Mouse (Mus musculus) embryonic fibroblast, embryonic 13.5 days (primary cell): Measurements from ENCODE around the gene Cpne5. TPM values are rescaled to one million over a fixed set of nuclear protein-coding genes. Genes with fewer than 3 reads are reported as not detected.

Experiments
- H3K27ac ChIP-seq: 2 replicates; pipeline ENCODE4 v1.5.1; 2012; ENCODE audit warnings: low read length, control low read depth, inconsistent platforms; ENCODE audit not compliant: insufficient read depth
- H3K4me1 ChIP-seq: 2 replicates; pipeline ENCODE4 v1.6.1; 2011; ENCODE audit warnings: low read length; ENCODE audit not compliant: control insufficient read depth, insufficient read depth
- H3K4me3 ChIP-seq: 2 replicates; pipeline ENCODE4 v1.5.1; 2011; ENCODE audit warnings: mild to moderate bottlenecking, control low read depth, low read length; ENCODE audit not compliant: insufficient read depth
- CTCF ChIP-seq: IDR thresholded peaks from 2 replicates; pipeline ENCODE4 v1.5.1; 2011; ENCODE audit warnings: mild to moderate bottlenecking, control low read depth, low read length, moderate library complexity, borderline replicate concordance; ENCODE audit not compliant: insufficient read depth
- POLR2A ChIP-seq: IDR thresholded peaks from 2 replicates; pipeline ENCODE4 v1.6.1; 2011; ENCODE audit warnings: low read depth, mild to moderate bottlenecking, control low read depth, low read length, moderate library complexity
- polyA plus RNA-seq: library from polyadenylated mRNA; stranded (reverse); fragments of >200 nt; gene quantifications from 2 replicates; pipeline ENCODE4 v1.2.4, GENCODE M21; 2011; ENCODE audit warnings: low read depth; ENCODE audit not compliant: missing spikeins, insufficient read length

The Cpne5 gene
- polyA plus RNA-seq, 1 experiment: not detected

DNA sequence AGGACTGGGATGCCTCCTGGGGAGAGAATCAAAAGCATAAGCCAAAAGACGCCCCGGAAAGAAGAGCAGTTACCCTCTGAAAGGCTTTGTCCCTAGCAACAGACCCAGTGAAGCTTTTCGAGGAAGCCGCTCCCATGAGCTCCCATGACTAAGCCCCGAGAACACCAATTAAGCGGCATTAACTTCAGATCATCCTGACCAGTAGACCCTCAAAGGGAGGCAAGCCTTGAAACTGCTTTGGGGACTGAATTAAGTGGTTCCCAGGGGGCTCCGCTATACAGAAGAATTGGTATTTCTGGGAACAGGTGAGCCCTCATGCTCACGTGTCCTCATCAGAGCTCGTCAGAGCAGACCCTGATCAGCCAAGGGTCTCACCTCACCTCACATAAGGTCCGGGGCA is 23.3 kb downstream of the Cpne5 start:
- H3K4me3 ChIP-seq: no peak overlapping the region
- TF ChIP-seq POLR2A: no peak
- no peak for TF ChIP-seq CTCF
- no peaks in the 10 kb centered on the region for H3K4me1 ChIP-seq
- no peak overlapping the region for H3K27ac ChIP-seq

DNA sequence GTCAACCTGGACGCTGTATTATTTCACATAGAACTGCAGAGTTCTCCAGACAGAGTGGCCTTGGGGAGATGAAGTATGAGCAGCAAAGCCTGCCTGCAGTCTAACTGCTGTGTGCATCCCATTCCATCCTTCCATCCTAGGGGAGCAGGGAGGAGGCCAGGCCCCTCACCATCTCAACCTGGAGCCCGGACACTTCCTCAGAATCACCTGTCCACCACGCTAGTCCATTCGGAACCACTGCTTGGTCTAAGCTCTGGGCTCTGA is 23.8 kb downstream of the Cpne5 start:
- Histone ChIP-seq H3K4me3 (no peak overlapping the region), H3K4me1 (no peaks in the 10 kb centered on the region)

DNA sequence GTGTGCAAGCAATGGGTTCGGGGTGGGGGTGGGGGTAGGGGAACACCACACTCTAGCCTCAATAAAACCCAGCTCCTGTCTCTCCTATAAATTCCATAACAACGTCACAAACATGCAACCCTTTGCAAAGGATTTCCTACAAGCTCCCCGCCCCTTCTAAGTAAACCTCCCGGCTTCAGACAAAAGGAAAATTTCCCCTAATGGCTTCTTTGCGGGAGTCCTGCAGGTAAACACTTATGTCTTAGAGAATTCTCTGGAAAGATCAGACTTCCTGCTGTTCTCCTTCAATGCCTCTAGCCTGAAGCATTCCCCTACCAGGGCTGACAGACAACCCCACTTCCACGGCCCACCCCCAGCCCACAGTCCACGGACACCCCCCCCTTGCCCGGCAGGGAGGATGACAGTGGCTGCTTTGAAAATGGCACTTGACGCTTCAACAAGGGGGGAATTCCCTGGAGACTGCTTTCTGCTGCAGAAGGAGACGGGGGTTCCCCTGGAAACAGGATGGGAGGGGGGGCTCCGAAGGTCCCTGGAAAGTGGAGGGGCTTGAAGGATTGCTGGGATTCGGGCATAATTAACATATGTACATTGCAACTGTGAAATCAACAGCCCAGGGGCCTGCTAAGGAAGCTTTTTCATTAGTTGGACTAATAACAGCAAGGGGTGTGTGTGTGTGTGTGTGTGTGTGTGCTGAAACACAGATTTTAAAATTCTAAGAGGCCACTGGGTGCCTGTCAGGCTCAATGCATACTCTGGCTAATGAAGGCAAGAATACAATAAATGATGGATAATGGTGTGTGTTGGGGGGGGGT is 24.4 kb downstream of the Cpne5 start:
- Histone ChIP-seq H3K4me3 (no peak overlapping the region), H3K4me1 (no peaks in the 10 kb centered on the region), H3K27ac (no peak overlapping the region)
- TF ChIP-seq CTCF (no peak), POLR2A (no peak)

More for the DNA sequence above, 23.8 kb downstream of the Cpne5 start:
- H3K27ac ChIP-seq: no peak overlapping the region
- no peak for TF ChIP-seq POLR2A
- no peak for TF ChIP-seq CTCF

DNA sequence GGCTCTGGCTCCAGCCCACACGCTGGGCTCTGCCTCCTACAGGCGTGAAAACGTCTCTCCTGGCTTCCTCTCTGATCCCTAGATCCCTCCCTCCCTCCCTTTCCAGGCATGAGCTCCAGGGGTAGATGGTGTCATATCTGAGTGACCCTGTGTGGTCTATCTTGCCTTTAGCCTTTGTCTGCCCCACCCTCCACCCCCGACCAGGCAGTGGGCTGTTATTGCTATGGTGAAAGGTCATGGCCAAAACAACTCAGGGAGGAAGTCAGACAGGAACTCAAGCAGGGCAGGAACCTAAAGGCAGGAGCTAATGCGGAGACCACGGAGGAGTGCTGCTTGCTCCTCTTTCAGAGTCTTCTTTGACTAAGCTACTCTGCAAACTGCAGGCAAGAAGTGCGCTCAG is 26.1 kb downstream of the Cpne5 start:
- TF ChIP-seq POLR2A: no peak
- no peak for TF ChIP-seq CTCF
- H3K27ac ChIP-seq: no peak overlapping the region
- H3K4me1 ChIP-seq: no peaks in the 10 kb centered on the region
- no peak overlapping the region for H3K4me3 ChIP-seq

DNA sequence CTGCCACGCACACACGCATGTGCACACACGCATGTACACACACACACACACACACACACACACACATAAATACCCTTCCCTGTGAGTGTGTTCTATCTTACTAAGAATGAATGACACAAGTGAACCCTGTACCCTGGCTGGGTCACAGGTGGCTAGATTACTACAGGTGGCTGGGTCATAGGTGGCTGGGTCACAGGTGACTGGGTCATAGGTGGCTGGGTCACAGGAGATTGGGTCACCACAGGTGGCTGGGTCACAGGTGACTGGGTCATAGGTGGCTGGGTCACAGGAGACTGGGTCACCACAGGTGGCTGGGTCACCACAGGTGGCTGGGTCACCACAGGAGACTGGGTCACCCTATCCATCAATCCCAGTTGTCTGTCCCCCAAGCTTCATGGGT is 27.9 kb downstream of the Cpne5 start:
- TF ChIP-seq CTCF: no peak
- TF ChIP-seq POLR2A: no peak

DNA sequence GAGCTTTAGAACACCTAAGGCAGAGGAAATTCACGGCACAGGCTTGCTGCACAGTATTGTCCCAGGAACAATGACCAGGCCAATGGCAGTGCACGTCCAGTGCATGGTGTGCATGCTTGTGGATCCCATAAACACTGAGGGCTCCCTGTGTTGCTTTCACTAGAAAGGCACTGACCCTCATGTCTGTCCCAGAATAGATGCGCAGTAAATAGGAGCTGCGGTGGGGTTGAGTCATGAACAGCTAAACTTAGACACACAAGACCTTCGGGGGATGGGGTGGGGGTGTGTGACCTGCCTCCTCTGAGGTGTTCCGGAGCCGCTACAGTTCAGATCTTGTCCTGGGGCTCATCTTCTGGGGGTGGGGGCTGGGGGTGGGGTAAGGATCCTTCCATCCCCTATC is 31.9 kb downstream of the Cpne5 start:
- no peaks in the 10 kb centered on the region for H3K4me1 ChIP-seq
- H3K27ac ChIP-seq: no peak overlapping the region
- no peak overlapping the region for H3K4me3 ChIP-seq

More for the DNA sequence above, 27.9 kb downstream of the Cpne5 start:
- Histone ChIP-seq H3K4me3 (no peak overlapping the region), H3K27ac (no peak overlapping the region), H3K4me1 (no peaks in the 10 kb centered on the region)

DNA sequence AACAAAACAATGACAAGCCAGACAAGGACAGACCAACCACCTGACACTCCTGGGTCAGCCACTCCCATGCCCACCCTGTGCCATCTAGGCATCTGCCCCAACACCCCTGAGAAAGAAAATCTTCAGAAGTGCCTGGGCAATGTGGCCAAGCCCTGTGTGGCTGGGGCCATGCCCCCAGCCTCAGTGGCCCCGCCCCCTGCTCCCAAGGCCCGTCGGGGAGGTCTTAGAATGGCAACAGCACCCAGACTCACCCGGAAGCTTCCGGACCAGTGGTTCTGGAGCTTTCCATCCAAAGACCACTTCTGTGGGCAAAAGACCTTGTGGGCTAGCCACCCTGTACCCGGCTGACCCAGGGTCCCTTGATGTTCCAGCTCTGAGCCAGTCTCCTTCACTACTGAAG is 35.4 kb downstream of the Cpne5 start:
- Histone ChIP-seq H3K4me1 (no peaks in the 10 kb centered on the region), H3K4me3 (no peak overlapping the region), H3K27ac (no peak overlapping the region)
- TF ChIP-seq POLR2A (no peak), CTCF (no peak)

More for the DNA sequence above, 31.9 kb downstream of the Cpne5 start:
- no peak for TF ChIP-seq CTCF
- TF ChIP-seq POLR2A: no peak

DNA sequence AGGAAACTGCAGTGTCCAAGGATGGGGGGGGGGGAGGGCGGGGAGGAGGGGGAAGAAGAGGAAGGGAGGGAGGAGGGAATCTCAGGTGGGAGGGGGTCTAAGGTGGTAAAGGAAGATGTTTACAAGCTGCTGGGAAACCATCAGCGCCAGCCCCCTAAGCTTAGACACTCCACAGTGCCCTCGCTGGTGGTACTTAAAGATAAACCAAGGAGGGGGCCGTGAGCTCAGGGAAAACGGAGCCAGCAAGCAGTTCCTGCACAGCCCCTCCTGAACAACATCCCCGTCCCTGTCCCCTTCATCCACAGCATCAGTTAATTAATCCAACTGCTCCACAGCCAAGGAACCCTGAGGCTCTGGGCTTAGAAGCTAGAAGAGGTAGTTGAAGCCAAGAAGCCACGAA is 38.1 kb downstream of the Cpne5 start:
- Histone ChIP-seq H3K4me1 (no peaks in the 10 kb centered on the region), H3K4me3 (no peak overlapping the region), H3K27ac (no peak overlapping the region)
- TF ChIP-seq CTCF: no peak
- TF ChIP-seq POLR2A: no peak

DNA sequence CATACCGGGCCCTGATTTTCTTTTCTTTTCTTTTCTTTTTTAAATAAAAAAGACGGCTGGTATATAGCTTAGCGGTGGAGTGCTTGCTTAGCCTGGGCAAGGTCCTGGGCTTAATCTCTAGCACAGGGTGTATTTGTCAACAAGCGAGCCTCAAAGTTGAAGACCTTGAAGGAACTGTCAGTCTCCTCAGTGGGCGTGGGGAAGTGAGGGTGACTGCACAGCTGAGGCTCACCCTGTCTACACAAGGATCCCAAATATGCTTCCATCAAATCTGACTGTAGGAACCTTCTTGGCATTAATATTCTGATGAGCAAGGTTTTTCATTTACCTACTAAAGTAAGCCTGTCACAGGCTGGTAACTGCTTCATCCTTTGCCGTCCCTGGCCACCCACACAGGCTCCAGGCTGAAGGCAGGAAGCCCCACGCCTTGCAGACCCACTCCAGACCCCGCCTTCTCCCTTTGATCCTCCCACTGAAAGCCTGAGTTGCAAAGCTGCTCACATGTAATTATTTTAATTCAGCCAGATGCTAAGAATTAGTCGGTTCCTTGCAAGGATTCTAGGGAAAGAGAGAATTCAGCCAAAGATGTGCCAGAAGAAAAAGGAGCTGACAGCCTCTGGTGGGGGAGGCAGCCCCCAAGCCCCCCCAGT is 38.7 kb downstream of the Cpne5 start:
- H3K4me3 ChIP-seq: no peak overlapping the region
- H3K4me1 ChIP-seq: no peaks in the 10 kb centered on the region
- TF ChIP-seq POLR2A: no peak
- TF ChIP-seq CTCF: no peak
- H3K27ac ChIP-seq: no peak overlapping the region

DNA sequence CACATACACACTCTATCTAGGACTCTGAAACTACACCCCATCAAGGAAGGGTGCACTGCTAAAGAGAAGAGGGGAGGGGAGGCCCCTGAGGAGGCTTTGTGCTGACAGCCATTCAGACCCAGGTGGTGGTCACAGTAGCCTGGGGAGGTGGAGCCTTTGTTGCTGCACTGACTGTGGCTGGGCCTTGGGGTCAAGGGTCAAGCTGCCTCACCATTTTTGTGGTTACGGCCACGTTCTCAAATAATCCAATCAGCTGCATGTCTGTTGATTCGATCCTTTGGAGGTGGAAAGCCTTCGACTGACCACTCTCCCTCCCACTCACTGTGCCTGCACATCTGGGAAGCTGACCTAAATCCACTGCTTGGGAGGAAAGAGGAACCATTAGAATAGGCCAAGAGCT is 42.4 kb downstream of the Cpne5 start:
- Histone ChIP-seq H3K4me3 (no peak overlapping the region), H3K4me1 (no peaks in the 10 kb centered on the region), H3K27ac (no peak overlapping the region)
- no peak for TF ChIP-seq CTCF
- TF ChIP-seq POLR2A: no peak

DNA sequence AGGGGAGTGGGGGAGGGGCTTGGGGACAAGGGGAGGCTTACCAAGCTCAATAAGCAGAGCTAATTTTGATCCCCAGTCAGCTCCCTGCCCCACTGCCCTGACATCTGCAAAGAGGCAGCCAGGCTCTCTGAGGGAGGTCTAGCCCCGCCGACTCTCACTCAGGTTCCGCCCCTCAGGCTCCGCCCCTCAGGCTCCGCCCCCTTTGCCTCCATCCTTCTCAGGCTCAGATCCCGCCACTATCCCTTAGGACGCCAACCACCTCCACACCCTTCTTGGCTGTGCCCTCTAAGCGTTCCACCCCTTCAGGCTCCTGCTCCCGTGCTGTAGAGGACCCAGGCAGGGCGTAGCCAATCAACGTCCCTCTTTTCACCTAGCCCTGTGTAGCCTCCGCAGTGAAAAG is 49.0 kb downstream of the Cpne5 start:
- TF ChIP-seq POLR2A (no peak), CTCF (no peak)
- Histone ChIP-seq H3K4me1 (no peaks in the 10 kb centered on the region), H3K27ac (no peak overlapping the region), H3K4me3 (no peak overlapping the region)
